ENCODE assay signal across 12 mouse cellular contexts in the genomic region with DNA sequence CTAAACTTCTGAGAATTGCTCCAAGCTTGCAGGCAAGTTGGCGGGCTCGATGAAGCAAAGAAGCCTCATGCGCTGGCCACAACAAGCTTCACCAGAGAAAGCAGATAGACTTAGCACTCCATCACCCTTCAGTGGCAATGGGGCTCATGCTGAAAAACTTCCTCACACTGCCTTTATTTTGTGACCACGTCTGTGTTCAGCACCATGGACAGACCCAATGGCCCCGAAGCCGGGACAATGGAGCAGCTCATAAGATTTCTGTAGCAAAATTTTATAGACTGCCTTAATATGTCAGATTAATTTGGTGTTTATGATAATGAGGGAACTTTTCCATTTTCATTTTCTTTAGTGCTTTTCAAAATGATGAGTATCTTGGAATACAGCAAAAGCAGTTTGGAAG. TPM values are rescaled to one million over a fixed set of nuclear protein-coding genes. Genes with fewer than 3 reads are reported as not detected.
DNase-seq lines count a peak whose midpoint lies in the region; ATAC-seq lines count a peak whose summit lies in the region.
"Had no signal": no experiment of that assay in that cellular context is flagged by ENCODE, and none has a peak within 500 bp of the region (broad histone marks: within the 10 kb centered on the region; RNA-seq: fewer than 3 reads in every experiment).

No protein-coding gene starts in this region.

- 39% methylated on average over 6 of the region's 6 CpGs for WGBS in hindbrain, embryonic 11.5 days
- 40% methylated on average over 6 of the region's 6 CpGs for WGBS in hindbrain, embryonic 13.5 days
- WGBS in embryonic facial prominence, embryonic 14.5 days, result 31% methylated on average over 6 of the region's 6 CpGs

- no peaks in the 10 kb centered on the region for H3K4me1 ChIP-seq in hindbrain, embryonic 11.5 days (replicated peaks; ENCODE audit: control insufficient read depth, insufficient read depth, low read length)
- H3K4me1 ChIP-seq in hindbrain, embryonic 13.5 days (replicated peaks), result no peaks in the 10 kb centered on the region
- H3K4me1 ChIP-seq in embryonic facial prominence, embryonic 14.5 days (ENCODE audit: control insufficient read depth, insufficient read depth, low read length), result no peaks in the 10 kb centered on the region
- H3K4me1 ChIP-seq: hindbrain, embryonic 12.5 days had no signal

- no peak overlapping the region for H3K4me2 ChIP-seq in hindbrain, embryonic 11.5 days (replicated peaks; ENCODE audit: low read depth, low read length)
- H3K4me2 ChIP-seq in hindbrain, embryonic 13.5 days, result no peak overlapping the region
- no peak overlapping the region for H3K4me2 ChIP-seq in embryonic facial prominence, embryonic 14.5 days (ENCODE audit: low read depth, low read length)
- H3K4me2 ChIP-seq: hindbrain, embryonic 12.5 days had no signal

- peak; percentile 61 for DNase-seq in hindbrain, embryonic 11.5 days (ENCODE audit: low spot score)
- DNase-seq in urinary bladder, postnatal 14 days (ENCODE audit: low spot score), result peak; percentile 37
- no peak for DNase-seq in urinary bladder, postnatal 10 days (ENCODE audit: low spot score)
- peak; percentile 64 for DNase-seq in embryonic facial prominence, embryonic 14.5 days (ENCODE audit: low spot score)
- DNase-seq in testis, postnatal 14 days (ENCODE audit: low spot score), result peak; percentile 16
- DNase-seq in spleen, postnatal 36 days (ENCODE audit: low spot score in 2 of 2), result no peak
- no peak for DNase-seq in layer of hippocampus, postnatal 36 days
- DNase-seq: cerebellum, adult 8-10 months had no signal

- H3K27me3 ChIP-seq in hindbrain, embryonic 11.5 days (ENCODE audit: control insufficient read depth, insufficient read depth, low read length), result no peaks in the 10 kb centered on the region
- no peaks in the 10 kb centered on the region for H3K27me3 ChIP-seq in hindbrain, embryonic 13.5 days
- H3K27me3 ChIP-seq in embryonic facial prominence, embryonic 14.5 days (replicated peaks; ENCODE audit: control insufficient read depth, insufficient read depth, low read length), result no peaks in the 10 kb centered on the region
- H3K27me3 ChIP-seq: hindbrain, embryonic 12.5 days; Patski had no signal

- H3K9me3 ChIP-seq in hindbrain, embryonic 11.5 days (ENCODE audit: control insufficient read depth, low read length), result no peaks in the 10 kb centered on the region
- H3K9me3 ChIP-seq in hindbrain, embryonic 13.5 days, result no peaks in the 10 kb centered on the region
- no peaks in the 10 kb centered on the region for H3K9me3 ChIP-seq in embryonic facial prominence, embryonic 14.5 days (ENCODE audit: control insufficient read depth, low read length)
- H3K9me3 ChIP-seq: hindbrain, embryonic 12.5 days had no signal

- H3K36me3 ChIP-seq in hindbrain, embryonic 11.5 days (ENCODE audit: control insufficient read depth, insufficient read depth, low read length), result no peaks in the 10 kb centered on the region
- H3K36me3 ChIP-seq in hindbrain, embryonic 13.5 days, result no peaks in the 10 kb centered on the region
- no peaks in the 10 kb centered on the region for H3K36me3 ChIP-seq in embryonic facial prominence, embryonic 14.5 days (ENCODE audit: control insufficient read depth, insufficient read depth, low read length)
- H3K36me3 ChIP-seq: hindbrain, embryonic 12.5 days had no signal

- no peak overlapping the region for H3K27ac ChIP-seq in hindbrain, embryonic 11.5 days (ENCODE audit: low read depth, low read length)
- no peak overlapping the region for H3K27ac ChIP-seq in hindbrain, embryonic 13.5 days
- no peak overlapping the region for H3K27ac ChIP-seq in embryonic facial prominence, embryonic 14.5 days (replicated peaks; ENCODE audit: low read depth, low read length)
- H3K27ac ChIP-seq: hindbrain, embryonic 12.5 days had no signal

- ATAC-seq in hindbrain, embryonic 11.5 days (ENCODE audit: low FRiP score), result no peak
- no peak for ATAC-seq in hindbrain, embryonic 13.5 days (ENCODE audit: low FRiP score)
- no peak for ATAC-seq in embryonic facial prominence, embryonic 14.5 days (ENCODE audit: low read depth)
- ATAC-seq: forebrain, embryonic 14.5 days; Patski had no signal

- no peak overlapping the region for H3K9ac ChIP-seq in hindbrain, embryonic 11.5 days (ENCODE audit: low read depth, low read length)
- H3K9ac ChIP-seq in hindbrain, embryonic 13.5 days, result no peak overlapping the region
- no peak overlapping the region for H3K9ac ChIP-seq in embryonic facial prominence, embryonic 14.5 days (ENCODE audit: low read depth, low read length)
- H3K9ac ChIP-seq: hindbrain, embryonic 12.5 days had no signal

- no peak overlapping the region for H3K4me3 ChIP-seq in hindbrain, embryonic 11.5 days (ENCODE audit: low read depth, low read length)
- no peak overlapping the region for H3K4me3 ChIP-seq in hindbrain, embryonic 13.5 days
- H3K4me3 ChIP-seq in embryonic facial prominence, embryonic 14.5 days (ENCODE audit: low read depth, low read length), result no peak overlapping the region
- H3K4me3 ChIP-seq: hindbrain, embryonic 12.5 days had no signal

RNA-seq across cellular contexts. Expression of gene Rasgef1b, which starts 21.6 kb away (rescaled TPM):
- 14.1 and 14.3 TPM in 2 replicates for polyA plus RNA-seq in hindbrain, embryonic 11.5 days (2014; fragmentation: Nextera tagmentation; extraction: Ambion mirVana)
- polyA plus RNA-seq in hindbrain, embryonic 13.5 days (2015; fragmentation: Nextera tagmentation; extraction: Ambion mirVana), result 47.2 and 61.1 TPM in 2 replicates
- polyA plus RNA-seq in embryonic facial prominence, embryonic 14.5 days (2014; fragmentation: Nextera tagmentation; extraction: Ambion mirVana), result 6.5 and 7.1 TPM in 2 replicates
- total RNA-seq in layer of hippocampus, postnatal 36 days (2021), result 10 to 100 TPM; 12.4 to 13.1 TPM

Comparison
In these comparisons a context has a peak if more than half of its experiments do, and no peak if none do; other contexts are left out.
1. DNase-seq: peak in hindbrain, embryonic 11.5 days (single experiment), urinary bladder, postnatal 14 days (single experiment), embryonic facial prominence, embryonic 14.5 days (single experiment) and testis, postnatal 14 days (single experiment); none in urinary bladder, postnatal 10 days (single experiment), spleen, postnatal 36 days (0 of 2) and layer of hippocampus, postnatal 36 days (0 of 2).